Mouse (Mus musculus): ENCODE results near the gene Hsd3b2. TPM values are rescaled to one million over a fixed set of nuclear protein-coding genes. Genes with fewer than 3 reads are reported as not detected.
"Not testable (repeated sequence)": the region's sequence is repeated elsewhere in the genome, so short reads cannot be mapped to it uniquely, and the experiment has no call there.

Gene Hsd3b2
- not detected in 2 replicates for total RNA-seq (2017)

- ATAC-seq (replicated peaks; ENCODE audit: low read depth, poor library complexity, severe bottlenecking), result no peak
Observed at GRCm38 (mm10) chr3:98724376-98724775, at the start of gene Hsd3b2. TSS of gene Hsd3b2 (minus strand) at chr3:98724543.

GRCm38 (mm10) chr3:98764155-98764554 is 39.8 kb upstream of the Hsd3b2 start:
- no peak for ATAC-seq (replicated peaks; ENCODE audit: low read depth, poor library complexity, severe bottlenecking)

GRCm38 (mm10) chr3:98756836-98757235 is 32.5 kb upstream of the Hsd3b2 start:
- ATAC-seq (replicated peaks; ENCODE audit: low read depth, poor library complexity, severe bottlenecking), result no peak

GRCm38 (mm10) chr3:98752171-98752570 is 27.8 kb upstream of the Hsd3b2 start:
- ATAC-seq (replicated peaks; ENCODE audit: low read depth, poor library complexity, severe bottlenecking), result no peak

GRCm38 (mm10) chr3:98741043-98741442 is 16.7 kb upstream of the Hsd3b2 start:
- ATAC-seq (replicated peaks; ENCODE audit: low read depth, poor library complexity, severe bottlenecking), result not testable (repeated sequence)

GRCm38 (mm10) chr3:98734340-98734739 is 10.0 kb upstream of the Hsd3b2 start:
- ATAC-seq (replicated peaks; ENCODE audit: low read depth, poor library complexity, severe bottlenecking), result no peak

GRCm38 (mm10) chr3:98733724-98734123 is 9.4 kb upstream of the Hsd3b2 start:
- ATAC-seq (replicated peaks; ENCODE audit: low read depth, poor library complexity, severe bottlenecking), result no peak

- ATAC-seq (replicated peaks; ENCODE audit: low read depth, poor library complexity, severe bottlenecking), result no peak
Observed at GRCm38 (mm10) chr3:98726281-98726680, 1.9 kb upstream of the Hsd3b2 start.

GRCm38 (mm10) chr3:98720740-98721139 is 3.6 kb downstream of the Hsd3b2 start:
- ATAC-seq (replicated peaks; ENCODE audit: low read depth, poor library complexity, severe bottlenecking), result no peak

- ATAC-seq (replicated peaks; ENCODE audit: low read depth, poor library complexity, severe bottlenecking), result no peak
Observed at GRCm38 (mm10) chr3:98682401-98682800, 41.9 kb downstream of the Hsd3b2 start.

GRCm38 (mm10) chr3:98680786-98681185 is 43.6 kb downstream of the Hsd3b2 start:
- ATAC-seq (replicated peaks; ENCODE audit: low read depth, poor library complexity, severe bottlenecking), result no peak

Other genes with a start within 250 kb of the Hsd3b2 start
- not detected in 2 replicates for gene Hsd3b4, start 214.0 kb downstream of the Hsd3b2 start, total RNA-seq (2017)
- not detected in 2 replicates for gene Gm10681, start 135.7 kb downstream of the Hsd3b2 start, total RNA-seq (2017)
- gene Hsd3b5, start 94.3 kb downstream of the Hsd3b2 start, total RNA-seq (2017), result not detected in 2 replicates
- gene Hsd3b3, start 38.6 kb upstream of the Hsd3b2 start, total RNA-seq (2017), result not detected in 2 replicates
- gene Hsd3b6, start 89.9 kb upstream of the Hsd3b2 start, total RNA-seq (2017), result not detected in 2 replicates
- gene Hsd3b1, start 135.3 kb upstream of the Hsd3b2 start, total RNA-seq (2017), result not detected in 2 replicates
- not detected in 2 replicates for gene Hao2, start 168.7 kb upstream of the Hsd3b2 start, total RNA-seq (2017)

Measured in common myeloid progenitor, adult 5-6 weeks (primary cell).